Mouse (Mus musculus): ENCODE measurements around the gene Eps8l1.
A peak's percentile ranks its signal among the peaks of the same experiment; 100 is the strongest.
"Not testable (repeated sequence)": the region's sequence is repeated elsewhere in the genome, so short reads cannot be mapped to it uniquely, and the experiment has no call there.

Eps8l1 gene

DNA sequence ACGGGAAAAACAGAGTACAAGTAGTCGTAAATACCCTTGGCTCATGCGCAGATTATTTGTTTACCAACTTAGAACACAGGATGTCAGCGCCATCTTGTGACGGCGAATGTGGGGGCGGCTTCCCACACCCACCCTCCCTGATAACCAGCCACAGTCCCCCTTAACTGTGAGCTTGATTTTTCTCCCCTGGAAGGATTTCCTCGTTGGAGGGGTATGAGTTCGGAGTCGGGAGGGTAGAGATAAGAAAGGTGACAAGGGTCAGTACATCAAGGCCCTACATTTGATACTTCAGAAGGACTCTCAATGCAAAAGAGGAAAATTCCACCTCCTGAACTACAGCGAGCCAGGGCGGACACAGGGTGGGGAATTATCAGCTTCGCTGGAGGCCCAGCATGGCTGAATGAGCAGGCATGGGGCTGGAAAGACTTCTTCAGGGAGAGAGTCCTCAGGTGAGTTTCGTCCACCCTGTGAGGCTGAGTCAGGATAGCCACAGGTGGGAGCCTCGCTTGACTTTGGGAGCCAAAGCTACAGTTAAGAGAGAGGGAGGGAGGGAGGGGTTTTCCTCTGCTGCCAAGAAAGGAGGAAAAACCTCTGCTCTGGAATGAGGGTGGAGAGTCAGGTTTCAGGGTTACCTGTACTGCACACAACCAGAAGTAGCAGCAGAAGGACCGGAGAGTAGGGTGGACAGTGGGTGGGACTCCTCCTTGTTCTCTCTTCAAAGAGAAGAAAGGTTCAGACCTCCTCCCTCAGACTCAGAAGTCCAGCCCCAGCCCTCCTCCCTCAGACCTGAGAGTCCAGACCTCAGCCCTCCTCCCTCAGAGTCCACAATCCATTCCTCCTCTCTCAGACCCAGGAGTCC lies at the start of gene Eps8l1:
Gene Eps8l1, plus strand, starts transcription at position 99 of the 859 bp plus-strand sequence.
- no peak for ATAC-seq (ENCODE audit: low TSS enrichment)

DNA sequence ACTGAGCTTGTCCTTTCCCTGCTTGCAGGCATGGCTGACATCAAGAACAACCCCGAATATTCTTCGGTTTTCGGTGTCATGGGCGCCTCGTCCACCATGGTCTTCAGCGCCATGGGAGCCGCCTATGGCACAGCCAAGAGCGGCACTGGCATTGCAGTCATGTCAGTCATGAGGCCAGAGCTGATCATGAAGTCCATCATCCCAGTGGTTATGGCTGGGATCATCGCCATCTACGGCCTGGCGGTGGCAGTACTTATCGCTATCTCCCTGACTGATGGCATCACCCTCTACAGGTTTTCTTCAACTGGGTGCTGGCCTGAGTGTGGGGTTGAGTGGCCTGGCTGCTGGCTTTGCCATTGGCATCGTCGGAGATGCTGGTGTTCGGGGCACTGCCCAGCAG lies 48.1 kb upstream of the Eps8l1 start:
- ATAC-seq (ENCODE audit: low TSS enrichment) = not testable (repeated sequence)

DNA sequence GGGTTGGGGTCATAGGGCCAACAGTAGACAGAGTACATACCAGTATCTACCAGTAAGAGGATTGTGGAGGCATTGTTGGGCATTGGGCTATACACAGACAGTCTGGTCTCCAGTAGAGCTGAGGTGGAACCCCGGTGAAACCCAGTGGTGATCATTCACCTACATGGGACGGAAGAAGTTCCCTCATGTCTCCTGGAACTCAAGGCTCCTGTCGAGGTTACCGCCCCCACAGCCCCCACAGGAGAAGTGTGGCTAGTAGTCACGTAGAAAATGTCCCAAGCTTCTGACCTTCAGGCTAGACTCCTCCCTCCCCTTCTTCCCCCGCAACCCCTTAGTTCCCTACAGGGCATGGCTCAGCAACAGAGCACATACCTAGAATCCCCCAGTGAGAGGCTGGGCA lies 40.8 kb upstream of the Eps8l1 start:
- no peak for ATAC-seq (ENCODE audit: low TSS enrichment)

DNA sequence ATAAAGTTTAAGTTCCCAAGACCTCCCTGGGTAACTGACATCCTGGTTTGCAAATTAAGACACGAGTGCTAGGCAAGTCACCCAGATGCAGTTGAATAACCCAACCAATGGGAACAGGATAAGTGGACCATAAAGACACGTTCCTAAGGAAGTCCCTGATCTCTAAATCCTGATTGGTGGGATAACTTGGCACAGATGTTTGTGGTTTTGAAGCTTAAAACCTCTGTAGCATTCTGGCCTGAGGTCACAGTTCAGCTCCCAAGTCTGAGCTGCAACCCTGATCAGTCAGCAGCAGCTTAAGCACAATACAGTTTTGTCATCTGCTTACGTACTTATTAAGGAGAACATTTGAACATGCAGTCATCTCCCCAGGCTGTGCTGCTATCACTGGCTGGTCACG lies 40.2 kb upstream of the Eps8l1 start:
- no peak for ATAC-seq (ENCODE audit: low TSS enrichment)

DNA sequence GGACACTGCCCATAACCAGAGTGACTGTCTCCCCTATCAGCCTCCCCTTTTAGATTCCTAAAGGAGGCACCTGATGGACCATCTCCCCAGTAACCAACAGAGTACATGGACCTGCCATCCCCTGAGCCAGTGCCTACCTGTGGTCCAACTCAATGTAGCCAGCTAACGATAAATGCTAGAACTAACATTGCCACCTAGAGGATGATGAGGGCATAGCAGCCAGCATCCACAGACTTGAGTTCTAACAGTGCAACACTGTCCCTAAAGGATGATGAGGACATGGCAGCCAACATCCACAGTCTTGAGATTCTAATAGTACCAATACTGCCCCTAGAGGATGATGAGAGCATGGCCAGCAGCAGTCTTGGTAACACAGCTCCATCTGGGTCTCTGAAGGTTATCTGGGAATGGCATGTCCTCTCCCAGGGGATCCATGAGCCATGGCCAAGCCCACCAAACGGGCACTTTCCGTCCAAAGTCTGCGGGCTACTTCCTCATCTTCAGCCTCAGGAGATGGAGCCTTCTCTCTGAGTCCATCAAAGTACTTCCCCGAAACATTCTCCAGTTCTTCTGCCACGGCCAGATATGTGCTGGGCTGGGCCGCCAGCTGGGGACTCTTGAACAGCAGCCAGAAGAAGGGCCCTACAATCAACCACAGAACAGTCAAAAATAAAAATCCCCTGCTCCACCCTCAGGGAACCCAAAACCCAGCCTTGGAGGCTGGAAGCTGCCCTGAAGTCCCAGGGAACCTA lies 33.1 kb upstream of the Eps8l1 start:
- ATAC-seq (ENCODE audit: low TSS enrichment) = peak; percentile 94

DNA sequence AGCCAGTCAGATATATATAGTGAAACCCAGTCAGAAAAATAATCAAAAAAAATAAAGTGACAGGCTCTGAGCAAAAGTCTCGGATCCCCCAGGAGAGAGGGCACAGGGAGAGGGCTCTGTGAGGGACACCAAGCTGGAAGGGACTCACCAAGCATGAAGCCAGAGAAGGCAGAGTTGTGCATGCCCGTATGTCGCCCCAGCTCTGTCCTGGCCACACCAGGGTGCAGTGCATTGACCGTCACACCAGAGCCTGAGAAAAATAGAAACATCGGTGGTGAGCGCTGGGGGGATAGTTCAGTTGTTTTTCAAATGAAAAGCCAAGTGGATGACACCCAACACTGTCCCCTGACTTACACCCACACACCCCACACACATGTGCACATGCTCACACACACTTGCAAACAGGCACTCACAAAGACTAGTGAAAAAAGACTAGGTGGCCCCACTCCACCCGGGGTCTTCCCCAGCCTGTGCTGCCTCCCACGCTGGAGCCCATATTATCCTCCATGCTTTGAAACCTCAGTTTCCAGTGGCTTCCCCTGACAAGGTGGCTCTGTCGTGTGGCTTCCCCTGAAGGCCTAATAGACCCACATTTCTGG lies 30.1 kb upstream of the Eps8l1 start:
- no peak for ATAC-seq (ENCODE audit: low TSS enrichment)

DNA sequence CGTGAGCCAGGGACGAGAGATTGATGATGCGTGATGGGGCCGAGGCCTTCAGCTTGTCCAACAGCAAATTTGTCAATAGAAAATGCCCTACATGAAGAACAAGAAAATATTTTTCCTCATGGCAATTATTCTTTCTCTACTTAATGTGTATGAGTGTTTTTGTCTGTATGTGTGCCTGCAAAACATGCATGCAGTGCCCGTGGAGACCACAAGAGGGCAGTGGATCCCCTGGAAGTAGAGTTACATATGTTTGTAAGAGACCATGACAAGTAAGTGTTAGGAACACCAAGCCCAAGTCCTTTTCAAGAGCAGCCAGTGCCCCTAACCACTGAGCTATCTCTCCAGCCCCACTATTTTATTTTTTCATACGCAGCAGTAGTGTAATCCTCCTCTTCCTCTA lies 28.9 kb upstream of the Eps8l1 start:
- ATAC-seq (ENCODE audit: low TSS enrichment) = no peak

DNA sequence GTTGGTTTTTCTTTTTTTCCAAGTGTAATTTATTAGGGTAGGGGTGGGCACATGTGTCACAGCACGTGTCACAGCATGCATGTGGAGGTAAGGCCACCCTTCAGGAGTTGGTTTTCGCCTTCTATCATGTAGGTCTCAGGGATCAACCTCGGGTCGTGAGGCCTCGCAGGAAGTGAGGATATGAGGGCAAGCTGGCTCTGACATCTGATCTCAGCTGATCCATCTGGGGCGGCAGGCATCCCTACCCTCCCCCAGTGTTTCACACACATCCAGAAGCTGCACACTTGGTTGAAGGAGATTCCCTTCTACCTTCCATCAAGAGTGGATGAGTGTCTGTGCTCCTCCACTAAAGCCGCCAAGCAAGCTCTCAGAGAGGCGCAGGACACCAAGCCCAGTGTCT lies 28.4 kb upstream of the Eps8l1 start:
- no peak for ATAC-seq (ENCODE audit: low TSS enrichment)

DNA sequence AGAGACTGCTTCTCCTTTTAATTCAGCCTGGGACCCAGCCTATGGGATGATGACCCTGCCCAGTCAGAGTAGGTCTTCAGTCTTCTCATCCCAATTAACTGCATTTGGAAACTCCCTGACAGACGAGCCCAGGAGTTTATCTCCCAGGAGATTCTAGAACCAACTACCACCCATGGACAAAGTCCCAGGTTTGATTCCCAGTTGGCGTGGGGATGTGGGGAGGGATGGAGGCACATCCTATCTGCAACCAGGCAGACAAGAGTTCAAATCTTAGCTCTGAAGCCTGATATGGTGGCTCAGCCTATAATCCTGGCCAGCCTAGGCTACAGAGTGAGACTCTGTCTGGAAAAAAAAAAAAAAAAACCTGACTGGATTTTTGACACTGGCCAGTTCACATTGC lies 22.8 kb upstream of the Eps8l1 start:
- no peak for ATAC-seq (ENCODE audit: low TSS enrichment)

DNA sequence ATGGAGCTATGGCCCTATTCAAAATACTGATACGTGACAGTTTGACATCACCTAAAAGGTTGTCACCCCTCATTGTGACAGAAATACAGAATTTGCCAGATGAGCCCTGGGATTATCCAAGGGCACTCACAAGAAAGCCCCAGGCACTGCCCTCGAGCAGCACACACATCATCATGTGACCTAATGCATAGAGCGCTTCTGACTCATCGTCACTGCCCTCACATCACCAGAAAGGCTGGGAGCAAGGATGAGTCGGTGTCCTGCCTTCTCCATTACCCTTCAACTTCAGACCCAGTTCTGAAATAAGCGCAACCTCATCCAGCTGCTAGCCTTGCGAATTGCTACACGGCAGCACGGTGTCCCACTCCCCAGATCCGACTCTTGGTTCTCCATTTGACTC lies 19.9 kb upstream of the Eps8l1 start:
- ATAC-seq (ENCODE audit: low TSS enrichment) = no peak

DNA sequence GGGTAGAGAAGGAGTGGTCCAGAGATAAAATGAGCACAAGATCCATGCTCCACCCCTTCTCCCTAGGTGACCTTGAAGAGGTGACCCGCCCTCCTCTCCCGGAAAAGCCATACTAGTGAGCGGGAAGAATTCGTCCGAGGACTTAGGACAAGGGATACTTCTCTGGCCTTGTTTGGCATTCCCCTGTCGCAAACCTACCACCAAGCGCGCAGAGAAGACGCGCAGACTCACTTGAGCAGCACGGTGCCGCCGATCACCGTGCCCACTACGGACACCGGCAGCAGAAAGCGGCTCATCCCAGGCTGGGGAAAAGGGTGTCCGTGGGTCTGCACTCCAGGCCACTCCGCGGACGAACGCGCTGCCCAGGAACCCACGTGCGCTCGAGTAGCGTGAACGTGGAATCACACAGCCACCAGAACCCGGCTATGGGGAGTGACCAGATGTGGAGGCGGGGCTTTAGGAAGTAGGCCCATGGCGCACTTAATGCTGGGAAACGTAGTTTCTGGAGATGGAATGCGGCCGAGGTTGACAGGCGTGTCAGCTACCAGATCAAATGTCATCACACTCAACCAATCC lies 15.2 kb upstream of the Eps8l1 start, which contains the start of gene Rdh13:
Gene Rdh13, minus strand, starts transcription at position 434 of the 576 bp plus-strand sequence.
- ATAC-seq (ENCODE audit: low TSS enrichment) = peak; percentile 98

DNA sequence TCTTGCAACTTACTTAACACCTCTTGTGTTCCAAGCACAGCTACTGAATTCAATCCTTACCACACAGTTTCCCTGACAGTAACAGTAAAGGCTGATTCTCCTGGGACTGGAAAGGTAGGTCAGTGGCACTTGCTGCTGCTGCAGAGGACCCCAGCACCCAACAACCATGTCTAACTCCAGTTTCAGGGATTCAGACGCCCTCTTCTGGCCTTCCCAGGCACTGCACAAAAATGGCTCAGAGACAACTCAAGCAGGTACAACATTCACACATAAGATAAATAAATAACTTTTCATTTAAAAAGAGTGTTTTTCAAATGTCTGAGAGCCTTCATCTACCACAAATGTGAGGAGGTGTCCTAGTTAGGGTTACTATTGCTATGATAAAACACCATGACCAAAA lies 13.3 kb upstream of the Eps8l1 start:
- ATAC-seq (ENCODE audit: low TSS enrichment) = no peak

DNA sequence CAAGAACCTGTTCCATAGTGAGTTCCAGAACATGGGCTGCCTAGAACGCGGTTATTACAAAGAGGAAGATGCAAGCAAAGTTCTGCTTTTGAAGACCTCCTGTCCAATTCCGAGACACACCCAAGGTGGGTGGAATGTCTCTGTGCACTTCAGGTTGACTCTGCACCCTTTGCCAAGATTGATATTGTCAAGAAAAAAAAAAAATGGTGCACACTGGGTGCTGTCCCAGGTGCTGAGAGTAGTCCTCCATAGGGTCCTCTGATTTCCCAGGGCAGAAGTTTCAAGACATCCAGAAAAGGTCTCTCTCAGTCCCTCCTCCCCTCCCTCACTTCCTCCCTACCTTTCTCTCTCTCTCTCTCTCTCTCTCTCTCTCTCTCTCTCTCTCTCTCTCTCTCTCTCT lies 12.0 kb upstream of the Eps8l1 start:
- no peak for ATAC-seq (ENCODE audit: low TSS enrichment)

DNA sequence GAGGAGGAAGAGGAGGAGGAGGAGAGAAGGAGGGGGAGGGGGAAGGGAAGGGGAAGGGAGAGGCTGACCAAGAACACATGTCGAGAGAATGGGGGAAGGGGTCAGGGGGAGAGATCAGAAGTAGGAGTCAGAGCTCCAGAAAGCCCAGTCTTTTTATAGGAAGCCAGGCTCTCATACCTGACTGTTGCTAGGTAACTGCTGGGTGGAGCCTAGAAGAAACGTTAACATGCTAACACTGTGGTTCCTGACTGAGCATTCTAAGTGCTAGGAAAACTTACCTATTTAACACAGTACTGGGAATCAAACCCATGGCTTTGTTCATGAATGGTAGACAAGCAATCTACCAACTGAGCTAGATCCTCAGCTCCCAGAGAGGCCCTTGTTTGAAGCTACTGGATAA lies 11.3 kb upstream of the Eps8l1 start:
- no peak for ATAC-seq (ENCODE audit: low TSS enrichment)

DNA sequence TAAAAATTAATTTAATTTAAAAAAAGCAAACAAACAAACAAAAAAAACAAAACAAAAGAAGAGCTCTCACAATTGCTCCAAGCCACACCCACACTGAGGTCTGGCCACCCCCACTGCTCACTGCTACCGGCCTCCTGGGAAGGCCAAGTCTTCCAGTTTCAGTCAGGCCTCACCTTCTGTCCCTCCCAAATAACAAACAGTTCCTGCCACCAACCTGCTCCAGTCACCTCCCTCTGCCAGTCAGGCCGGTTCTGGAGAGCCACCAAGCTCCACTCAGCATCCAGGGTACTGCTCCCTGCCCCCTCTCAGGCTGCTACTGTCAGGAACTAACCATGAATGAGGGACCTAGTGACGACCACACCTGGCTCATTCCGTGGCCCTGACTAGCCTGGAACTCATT lies 7.8 kb upstream of the Eps8l1 start:
- ATAC-seq (ENCODE audit: low TSS enrichment) = no peak

DNA sequence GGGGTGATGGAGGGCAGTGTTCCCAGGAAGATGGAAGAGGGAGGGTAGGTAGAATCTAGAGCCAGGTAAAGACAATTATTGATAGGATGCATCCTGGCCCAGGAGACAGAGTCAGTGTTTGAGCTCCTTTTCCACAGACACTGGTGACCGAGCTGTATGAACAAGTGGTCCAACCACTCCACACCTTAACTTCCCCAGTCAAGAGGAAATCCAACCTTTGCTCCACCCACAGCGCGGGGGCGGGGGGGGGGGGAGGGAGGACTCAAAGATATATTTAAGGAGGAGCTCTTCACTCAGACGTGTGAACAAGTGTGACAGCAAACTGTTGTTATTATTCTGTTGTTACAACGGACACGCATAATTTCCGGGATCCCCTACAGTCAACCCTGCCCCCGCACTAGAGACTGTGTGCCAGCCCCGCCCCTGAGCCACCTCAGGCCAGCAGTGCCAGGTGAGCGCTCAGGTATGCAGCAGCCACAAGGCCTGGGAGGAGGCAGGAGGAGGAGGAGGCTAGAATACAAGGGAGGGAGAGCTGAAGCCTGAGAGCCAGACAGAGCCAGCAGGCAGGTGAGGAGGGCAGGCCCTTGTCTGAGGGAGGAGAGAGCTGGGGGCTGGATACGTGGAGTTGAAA lies 3.8 kb downstream of the Eps8l1 start:
- ATAC-seq (ENCODE audit: low TSS enrichment) = no peak

DNA sequence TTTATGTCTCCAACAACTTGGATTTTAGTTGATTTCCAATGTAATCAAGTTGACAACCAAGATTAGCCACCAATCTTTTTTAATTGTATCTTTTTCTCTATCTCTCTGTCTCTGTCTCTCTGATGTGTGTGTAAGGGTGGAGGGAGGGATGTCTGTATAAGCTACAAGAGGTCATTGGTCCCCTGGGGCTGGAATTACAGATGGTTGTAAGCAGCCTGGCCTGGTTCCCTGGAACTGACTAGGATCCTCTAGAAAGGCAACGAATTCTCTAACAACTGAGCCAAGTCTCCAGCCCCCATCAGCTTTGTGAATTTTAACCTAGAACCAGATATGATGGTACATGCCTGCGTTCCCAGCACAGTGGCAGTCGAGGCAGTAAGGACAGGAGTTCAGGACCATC lies 7.3 kb downstream of the Eps8l1 start:
- no peak for ATAC-seq (ENCODE audit: low TSS enrichment)

DNA sequence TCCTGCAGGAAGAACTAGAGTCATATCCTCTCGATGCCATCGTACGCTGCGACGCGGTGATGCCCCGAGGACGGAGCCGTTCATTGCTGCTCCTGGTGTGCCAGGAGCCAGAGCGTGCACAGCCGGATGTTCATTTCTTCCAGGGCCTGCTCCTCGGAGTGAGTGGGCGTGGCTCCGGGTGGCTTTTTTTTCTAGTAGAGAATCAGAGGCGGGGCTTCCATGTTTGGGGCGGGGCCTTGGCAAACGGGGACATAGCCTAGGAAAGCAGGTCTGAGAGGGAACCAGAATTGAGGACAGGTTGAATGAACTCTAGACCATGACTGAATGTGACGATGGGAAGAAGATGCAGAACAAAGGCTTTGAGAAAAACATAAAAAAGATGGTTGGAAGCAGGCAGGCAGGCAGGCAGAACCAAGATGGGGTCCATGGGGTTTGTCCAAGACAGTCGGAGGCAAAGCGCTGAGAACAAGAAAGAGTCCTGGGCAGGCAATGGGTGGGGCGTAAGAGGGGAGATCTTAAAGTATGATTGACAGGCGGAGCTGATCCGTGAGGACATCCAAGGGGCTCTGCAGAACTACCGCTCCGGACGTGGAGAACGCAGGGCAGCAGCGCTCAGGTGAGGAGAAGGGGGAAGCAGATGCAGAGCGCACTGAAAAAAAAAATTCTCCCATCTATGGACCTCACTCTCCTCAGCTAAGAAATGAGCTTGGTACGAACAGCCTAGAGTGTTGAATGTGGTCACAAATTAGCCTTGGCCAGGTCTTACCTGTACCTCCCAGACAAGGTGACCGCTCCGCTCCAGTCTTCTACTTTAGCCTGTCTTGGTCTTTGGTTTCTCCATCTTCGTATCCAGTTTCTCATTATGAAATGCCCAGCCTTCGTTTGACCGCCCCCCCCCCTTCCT lies 10.1 kb downstream of the Eps8l1 start:
- peak; percentile 35; the same call in 1 of the 2 replicates for ATAC-seq (ENCODE audit: low TSS enrichment)

DNA sequence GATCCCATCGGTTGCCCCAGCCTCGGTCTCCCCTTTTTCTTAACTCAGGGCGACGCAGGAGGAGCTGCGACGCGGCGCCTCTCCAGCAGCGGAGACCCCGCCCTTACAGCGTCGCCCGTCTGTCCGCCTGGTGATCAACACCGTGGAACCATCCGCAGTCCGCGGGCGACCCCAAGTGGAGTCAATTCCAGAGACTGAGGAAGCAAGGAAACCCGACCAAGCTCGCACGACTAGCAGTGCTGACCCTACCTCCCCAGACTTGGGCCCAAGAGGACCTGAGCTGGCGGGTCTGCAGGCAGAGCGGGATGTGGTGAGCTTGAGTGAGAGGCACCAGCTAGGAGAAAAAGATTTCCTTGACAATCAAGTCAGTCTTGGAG lies 10.7 kb downstream of the Eps8l1 start:
- ATAC-seq (ENCODE audit: low TSS enrichment) = peak; percentile 86

DNA sequence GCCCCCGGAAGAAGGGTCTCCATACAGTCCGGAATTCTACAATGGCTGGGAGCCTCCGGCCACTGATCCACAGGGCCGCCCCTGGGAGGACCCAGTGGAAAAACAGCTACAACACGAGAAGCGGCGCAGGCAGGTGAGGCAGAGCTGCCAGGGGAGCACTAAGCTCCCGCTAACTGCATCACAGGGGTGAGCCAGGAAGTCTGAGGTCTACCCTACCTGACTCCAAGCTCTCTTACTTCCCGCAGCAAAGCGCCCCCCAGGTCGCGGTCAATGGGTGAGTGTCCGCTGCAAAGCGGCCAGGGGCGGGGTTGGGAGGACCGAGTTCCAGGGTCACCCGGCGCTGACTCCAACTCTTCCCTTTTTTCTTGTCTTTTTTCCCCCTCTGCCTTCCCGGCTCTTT lies 13.5 kb downstream of the Eps8l1 start:
- no peak for ATAC-seq (ENCODE audit: low TSS enrichment)
